Mouse (Mus musculus): ENCODE data around the gene Tnxb. TPM values are rescaled to one million over a fixed set of nuclear protein-coding genes. Genes with fewer than 3 reads are reported as not detected.
A peak's percentile ranks its signal among the peaks of the same experiment; 100 is the strongest.

Tnxb gene
- polyA plus RNA-seq, 1 experiment from 2014 or later, result 0.27 TPM

DNA sequence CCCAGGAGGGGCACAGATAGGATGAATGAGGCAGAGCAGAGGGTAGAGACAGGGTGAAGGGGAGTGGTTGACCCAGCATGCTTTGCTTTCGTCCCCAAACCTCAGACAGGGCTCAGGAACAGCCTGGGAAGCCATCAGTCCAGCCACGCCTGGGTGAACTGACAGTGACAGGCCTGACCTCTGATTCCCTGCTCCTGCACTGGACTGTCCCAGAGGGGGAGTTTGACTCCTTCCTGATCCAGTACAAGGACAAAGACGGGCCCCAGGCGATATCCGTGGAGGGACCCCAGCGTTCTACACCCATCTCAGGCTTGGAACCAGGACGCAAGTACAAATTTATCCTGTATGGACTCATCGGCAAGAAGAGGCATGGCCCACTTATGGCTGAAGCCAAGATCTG, 12.8 kb downstream of the Tnxb start:
- no peak for ATAC-seq (ENCODE audit: low read depth)
- no peak overlapping the region for H3K4me3 ChIP-seq (ENCODE audit: low read depth, low read length)
- no peaks in the 10 kb centered on the region for H3K9me3 ChIP-seq (replicated peaks; ENCODE audit: control insufficient read depth, low read length)
- peaks cover 17% of the 10 kb centered on the region for H3K27me3 ChIP-seq (ENCODE audit: control insufficient read depth, insufficient read depth, low read depth, low read length)
- no peaks in the 10 kb centered on the region for H3K36me3 ChIP-seq (ENCODE audit: control insufficient read depth, insufficient read depth)
- H3K27ac ChIP-seq (ENCODE audit: low read length), result no peak overlapping the region
- H3K4me1 ChIP-seq (ENCODE audit: control insufficient read depth, low read depth, low read length), result no peaks in the 10 kb centered on the region
- WGBS (ENCODE audit: insufficient replicate concordance), result 58% methylated on average over 8 of the region's 8 CpGs
- no peak overlapping the region for H3K9ac ChIP-seq (ENCODE audit: low read depth, low read length)
- no peak overlapping the region for H3K4me2 ChIP-seq (ENCODE audit: low read depth, low read length)

GRCm38 (mm10) chr17:34683686-34684220, 13.4 kb downstream of the Tnxb start:
- no peak overlapping the region for H3K27ac ChIP-seq (ENCODE audit: low read length)
- no peak overlapping the region for H3K9ac ChIP-seq (ENCODE audit: low read depth, low read length)
- no peak overlapping the region for H3K4me3 ChIP-seq (ENCODE audit: low read depth, low read length)
- H3K27me3 ChIP-seq (ENCODE audit: control insufficient read depth, insufficient read depth, low read depth, low read length), result peaks cover 16% of the 10 kb centered on the region
- H3K4me2 ChIP-seq (ENCODE audit: low read depth, low read length), result no peak overlapping the region
- 51% methylated on average over 10 of the region's 10 CpGs for WGBS (ENCODE audit: insufficient replicate concordance)
- no peaks in the 10 kb centered on the region for H3K36me3 ChIP-seq (ENCODE audit: control insufficient read depth, insufficient read depth)
- H3K9me3 ChIP-seq (replicated peaks; ENCODE audit: control insufficient read depth, low read length), result no peaks in the 10 kb centered on the region
- no peaks in the 10 kb centered on the region for H3K4me1 ChIP-seq (ENCODE audit: control insufficient read depth, low read depth, low read length)
- no peak for ATAC-seq (ENCODE audit: low read depth)

DNA sequence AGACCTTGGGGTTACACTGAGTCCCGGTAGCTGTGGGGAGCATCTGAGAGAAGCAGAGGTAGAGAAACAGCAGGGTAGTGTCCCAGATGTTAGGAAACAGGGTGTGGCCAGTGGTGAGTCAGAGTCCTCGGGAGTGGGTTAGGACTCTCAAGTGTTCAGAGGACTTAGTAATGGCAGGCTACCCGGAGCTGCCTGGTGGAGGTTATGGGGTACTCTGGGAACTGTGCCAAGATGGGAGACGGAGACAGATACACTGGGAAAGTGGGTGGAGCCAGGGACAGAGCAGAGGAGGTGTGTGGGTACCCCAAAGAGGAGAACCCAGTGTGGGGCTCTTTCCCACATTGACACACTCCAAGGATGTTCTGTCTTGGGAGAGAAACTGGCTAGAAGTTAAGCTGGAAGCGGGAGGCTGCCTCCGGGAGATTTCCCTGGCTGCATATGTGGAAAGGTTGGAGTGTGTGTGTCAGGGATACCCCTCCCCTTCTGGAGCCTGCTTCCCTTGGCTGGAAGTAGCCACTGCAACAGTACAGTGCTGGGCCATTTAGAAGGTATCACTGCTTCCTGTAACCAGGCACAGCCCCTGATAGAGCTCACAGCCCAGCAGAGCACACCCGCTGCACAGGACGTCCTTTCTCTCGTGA, 14.0 kb downstream of the Tnxb start:
- Histone ChIP-seq H3K9ac (ENCODE audit: low read depth, low read length) (no peak overlapping the region), H3K9me3 (replicated peaks; ENCODE audit: control insufficient read depth, low read length) (no peaks in the 10 kb centered on the region), H3K27ac (ENCODE audit: low read length) (no peak overlapping the region), H3K27me3 (ENCODE audit: control insufficient read depth, insufficient read depth, low read depth, low read length) (peaks cover 10% of the 10 kb centered on the region), H3K4me1 (ENCODE audit: control insufficient read depth, low read depth, low read length) (no peaks in the 10 kb centered on the region), H3K4me2 (ENCODE audit: low read depth, low read length) (no peak overlapping the region), H3K36me3 (ENCODE audit: control insufficient read depth, insufficient read depth) (no peaks in the 10 kb centered on the region), H3K4me3 (ENCODE audit: low read depth, low read length) (no peak overlapping the region)
- no peak for ATAC-seq (ENCODE audit: low read depth)
- 45% methylated on average over 9 of the region's 9 CpGs for WGBS (ENCODE audit: insufficient replicate concordance)

DNA sequence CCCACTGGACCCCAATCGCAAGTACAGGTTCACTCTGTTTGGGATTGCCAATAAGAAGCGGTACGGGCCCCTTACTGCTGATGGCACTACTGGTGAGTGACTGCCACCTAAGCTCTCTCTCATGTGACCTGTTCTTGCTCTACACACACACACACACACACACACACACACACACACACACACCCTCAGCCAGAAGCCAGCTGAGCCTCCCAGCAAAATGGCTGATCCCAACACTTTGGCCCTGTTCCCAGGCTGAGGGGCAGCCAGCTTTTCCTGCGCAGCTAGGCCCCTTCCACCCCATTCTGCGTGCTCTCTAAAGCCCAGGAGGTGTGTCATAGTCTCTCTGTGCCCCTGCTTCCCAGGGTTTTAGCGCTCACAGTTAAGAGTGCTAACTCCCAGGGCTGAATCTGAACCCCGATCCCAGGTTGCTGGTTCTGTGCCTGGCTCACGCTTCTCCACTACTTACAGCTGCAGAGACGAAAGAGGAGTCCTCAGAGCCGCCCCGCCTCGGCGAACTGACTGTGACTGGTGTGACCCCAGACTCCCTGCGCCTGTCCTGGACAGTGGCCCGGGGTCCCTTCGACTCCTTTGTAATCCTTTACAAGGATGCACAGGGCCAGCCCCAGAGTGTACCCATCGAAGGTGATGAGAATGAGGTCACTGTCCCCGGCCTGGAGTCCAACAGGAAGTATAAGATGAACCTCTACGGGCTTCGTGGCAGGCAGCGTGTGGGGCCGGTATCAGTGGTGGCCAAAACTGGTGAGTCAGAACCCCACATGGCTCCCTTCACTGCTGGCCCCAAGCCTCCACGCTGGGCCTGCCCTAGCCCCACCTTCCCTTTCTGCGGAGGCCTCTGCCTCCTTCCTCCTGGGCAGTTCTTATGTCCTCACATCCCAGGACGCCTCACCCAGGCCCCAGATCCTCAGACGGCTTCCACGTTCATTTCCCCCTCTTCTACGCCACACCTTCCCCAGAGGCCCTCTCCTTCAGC, 15.1 kb downstream of the Tnxb start:
- ATAC-seq (ENCODE audit: low read depth), result peak; percentile 11; the same call in 1 of the 2 replicates
- H3K4me1 ChIP-seq (ENCODE audit: control insufficient read depth, low read depth, low read length), result no peaks in the 10 kb centered on the region
- H3K9ac ChIP-seq (ENCODE audit: low read depth, low read length), result no peak overlapping the region
- H3K9me3 ChIP-seq (replicated peaks; ENCODE audit: control insufficient read depth, low read length), result no peaks in the 10 kb centered on the region
- no peak overlapping the region for H3K27ac ChIP-seq (ENCODE audit: low read length)
- no peaks in the 10 kb centered on the region for H3K36me3 ChIP-seq (ENCODE audit: control insufficient read depth, insufficient read depth)
- H3K4me2 ChIP-seq (ENCODE audit: low read depth, low read length), result no peak overlapping the region
- WGBS (ENCODE audit: insufficient replicate concordance), result 51% methylated on average over 28 of the region's 28 CpGs
- H3K27me3 ChIP-seq (ENCODE audit: control insufficient read depth, insufficient read depth, low read depth, low read length), result peaks cover under 1% of the 10 kb centered on the region
- H3K4me3 ChIP-seq (ENCODE audit: low read depth, low read length), result no peak overlapping the region

- no peak overlapping the region for H3K27ac ChIP-seq (ENCODE audit: low read length)
- H3K36me3 ChIP-seq (ENCODE audit: control insufficient read depth, insufficient read depth), result no peaks in the 10 kb centered on the region
- H3K9ac ChIP-seq (ENCODE audit: low read depth, low read length), result no peak overlapping the region
- H3K27me3 ChIP-seq (ENCODE audit: control insufficient read depth, insufficient read depth, low read depth, low read length), result no peaks in the 10 kb centered on the region
- 76% methylated on average over 7 of the region's 7 CpGs for WGBS (ENCODE audit: insufficient replicate concordance)
- H3K9me3 ChIP-seq (replicated peaks; ENCODE audit: control insufficient read depth, low read length), result no peaks in the 10 kb centered on the region
- H3K4me3 ChIP-seq (ENCODE audit: low read depth, low read length), result no peak overlapping the region
- ATAC-seq (ENCODE audit: low read depth), result no peak
- H3K4me2 ChIP-seq (ENCODE audit: low read depth, low read length), result no peak overlapping the region
- H3K4me1 ChIP-seq (ENCODE audit: control insufficient read depth, low read depth, low read length), result no peaks in the 10 kb centered on the region
Measured at GRCm38 (mm10) chr17:34688889-34689288, 18.6 kb downstream of the Tnxb start.

- no peak for ATAC-seq (ENCODE audit: low read depth)
- H3K4me1 ChIP-seq (ENCODE audit: control insufficient read depth, low read depth, low read length), result no peaks in the 10 kb centered on the region
- H3K27me3 ChIP-seq (ENCODE audit: control insufficient read depth, insufficient read depth, low read depth, low read length), result no peaks in the 10 kb centered on the region
- H3K27ac ChIP-seq (ENCODE audit: low read length), result no peak overlapping the region
- no peaks in the 10 kb centered on the region for H3K9me3 ChIP-seq (replicated peaks; ENCODE audit: control insufficient read depth, low read length)
- no peaks in the 10 kb centered on the region for H3K36me3 ChIP-seq (ENCODE audit: control insufficient read depth, insufficient read depth)
- H3K9ac ChIP-seq (ENCODE audit: low read depth, low read length), result no peak overlapping the region
- WGBS (ENCODE audit: insufficient replicate concordance), result 44% methylated on average over 4 of the region's 4 CpGs
- no peak overlapping the region for H3K4me2 ChIP-seq (ENCODE audit: low read depth, low read length)
- H3K4me3 ChIP-seq (ENCODE audit: low read depth, low read length), result no peak overlapping the region
Measured at GRCm38 (mm10) chr17:34690458-34690857, 20.1 kb downstream of the Tnxb start.

- H3K9ac ChIP-seq (ENCODE audit: low read depth, low read length), result no peak overlapping the region
- 54% methylated on average over 7 of the region's 7 CpGs for WGBS (ENCODE audit: insufficient replicate concordance)
Measured at GRCm38 (mm10) chr17:34692906-34693305, 22.6 kb downstream of the Tnxb start.

GRCm38 (mm10) chr17:34699575-34700408, 29.5 kb downstream of the Tnxb start:
- no peak overlapping the region for H3K4me2 ChIP-seq (ENCODE audit: low read depth, low read length)
- H3K27ac ChIP-seq (ENCODE audit: low read length), result no peak overlapping the region
- no peak for ATAC-seq (ENCODE audit: low read depth)
- WGBS (ENCODE audit: insufficient replicate concordance), result 60% methylated on average over 14 of the region's 14 CpGs
- no peaks in the 10 kb centered on the region for H3K9me3 ChIP-seq (replicated peaks; ENCODE audit: control insufficient read depth, low read length)
- no peaks in the 10 kb centered on the region for H3K27me3 ChIP-seq (ENCODE audit: control insufficient read depth, insufficient read depth, low read depth, low read length)
- H3K4me3 ChIP-seq (ENCODE audit: low read depth, low read length), result no peak overlapping the region
- H3K36me3 ChIP-seq (ENCODE audit: control insufficient read depth, insufficient read depth), result no peaks in the 10 kb centered on the region
- no peak overlapping the region for H3K9ac ChIP-seq (ENCODE audit: low read depth, low read length)
- H3K4me1 ChIP-seq (ENCODE audit: control insufficient read depth, low read depth, low read length), result no peaks in the 10 kb centered on the region

More at GRCm38 (mm10) chr17:34692906-34693305, 22.6 kb downstream of the Tnxb start:
- H3K27me3 ChIP-seq (ENCODE audit: control insufficient read depth, insufficient read depth, low read depth, low read length), result no peaks in the 10 kb centered on the region
- no peaks in the 10 kb centered on the region for H3K36me3 ChIP-seq (ENCODE audit: control insufficient read depth, insufficient read depth)
- no peak for ATAC-seq (ENCODE audit: low read depth)
- no peak overlapping the region for H3K27ac ChIP-seq (ENCODE audit: low read length)
- H3K4me1 ChIP-seq (ENCODE audit: control insufficient read depth, low read depth, low read length), result no peaks in the 10 kb centered on the region
- no peak overlapping the region for H3K4me2 ChIP-seq (ENCODE audit: low read depth, low read length)
- no peak overlapping the region for H3K4me3 ChIP-seq (ENCODE audit: low read depth, low read length)
- H3K9me3 ChIP-seq (replicated peaks; ENCODE audit: control insufficient read depth, low read length), result no peaks in the 10 kb centered on the region

All from liver, embryonic 16.5 days (tissue).